Mouse (Mus musculus) lung, postnatal 0 days (tissue): ENCODE measurements at regions not wholly inside any gene's neighbourhood (a gene's known extent, or its start where the extent isn't known, plus 50 kb on each side); places are given as distances from the start of the nearest gene placed in this dataset.

Experiments used
- CTCF ChIP-seq: IDR thresholded peaks from 2 replicates; pipeline ENCODE4 v1.5.1; 2016; ENCODE audit warnings: antibody characterized with exemption, mild to moderate bottlenecking
- EP300 ChIP-seq: IDR thresholded peaks from 2 replicates; pipeline ENCODE4 v1.6.1; 2016; ENCODE audit warnings: antibody characterized with exemption, mild to moderate bottlenecking, control low read depth

DNA sequence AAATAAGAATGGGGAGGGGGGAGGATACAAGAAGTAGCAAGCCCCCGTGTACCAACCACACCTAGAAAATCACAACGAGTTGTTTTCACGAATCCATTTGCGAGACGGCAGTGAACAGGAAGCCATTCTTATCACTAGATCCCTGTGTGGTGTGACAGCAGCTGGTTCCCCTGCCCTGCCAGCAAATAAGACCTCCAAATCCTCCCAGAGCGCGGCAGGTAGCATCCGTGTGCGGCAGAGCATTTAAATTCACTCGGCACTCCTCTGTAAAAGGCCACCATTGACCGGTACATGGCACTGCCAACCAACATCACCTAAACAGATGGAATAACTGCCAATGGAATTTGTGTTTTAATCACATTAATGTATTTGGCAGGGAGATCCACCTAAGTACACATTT lies 77.9 kb upstream of the Pmfbp1 start:
- TF ChIP-seq CTCF (no peak), EP300 (no peak)
